Mouse (Mus musculus) megakaryocyte-erythroid progenitor cell, adult 5-6 weeks (primary cell): ENCODE measurements around the gene Pam. TPM values are rescaled to one million over a fixed set of nuclear protein-coding genes. Genes with fewer than 3 reads are reported as not detected.
A peak's percentile ranks its signal among the peaks of the same experiment; 100 is the strongest.

Source experiments
- ATAC-seq: replicated peaks from 2 replicates; pipeline ENCODE4 v1.8.0; 2016; ENCODE audit warnings: mild to moderate bottlenecking, inconsistent platforms; ENCODE audit not compliant: severe bottlenecking, poor library complexity, low FRiP score, low TSS enrichment
- total RNA-seq, 2 experiments: library from RNA; stranded (forward) in 1 of 2; stranded (reverse) in 1 of 2; fragments of 200-1000, 215-1000 nt in 1 of 2; fragments of >200 nt in 1 of 2; fragmentation: Nextera tagmentation in 1 of 2; gene quantifications; 2 replicates each; pipeline ENCODE4 v1.2.3; 2014 to 2017

Pam gene
- total RNA-seq, 2 experiments from 2014 or later = 6.1 to 22.3 TPM

DNA sequence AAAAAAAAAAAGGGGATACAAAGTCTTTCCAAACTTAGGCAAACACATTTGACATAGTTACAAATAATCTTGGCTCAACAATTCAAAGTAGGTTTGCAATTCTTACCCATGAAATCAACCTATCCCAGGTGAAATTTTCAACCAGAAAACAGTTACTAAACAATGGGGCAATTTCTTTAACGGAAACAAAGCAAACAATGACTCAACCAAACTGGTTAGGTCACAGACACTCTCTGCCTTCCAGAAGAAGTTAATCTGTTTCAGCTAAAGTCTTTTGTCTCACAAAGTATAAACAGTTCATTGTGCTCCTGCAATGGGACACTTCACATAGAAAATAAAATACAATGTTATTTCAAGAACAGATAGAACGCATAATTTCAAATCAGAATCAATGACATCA lies 223.4 kb downstream of the Pam start:
- ATAC-seq = no peak

DNA sequence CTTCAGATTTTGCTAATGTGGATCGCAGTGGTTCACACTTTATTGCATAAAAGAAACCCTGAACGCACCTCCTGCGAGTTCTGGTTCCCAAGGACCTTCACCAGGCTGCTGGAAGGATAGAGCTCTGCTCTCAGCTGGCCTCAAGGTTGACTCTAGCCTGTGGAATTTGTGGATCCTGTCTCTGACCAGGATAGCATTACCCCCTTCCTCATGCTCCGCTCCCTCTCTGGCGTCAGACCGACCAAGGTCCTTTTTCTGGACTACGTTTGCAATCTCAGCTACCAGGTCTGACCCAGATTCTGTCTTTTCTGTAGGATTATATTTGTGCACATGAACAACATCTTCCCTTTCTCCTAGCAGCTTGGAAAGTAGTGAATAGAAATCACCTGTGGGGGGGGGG lies 231.3 kb downstream of the Pam start:
- ATAC-seq = no peak

DNA sequence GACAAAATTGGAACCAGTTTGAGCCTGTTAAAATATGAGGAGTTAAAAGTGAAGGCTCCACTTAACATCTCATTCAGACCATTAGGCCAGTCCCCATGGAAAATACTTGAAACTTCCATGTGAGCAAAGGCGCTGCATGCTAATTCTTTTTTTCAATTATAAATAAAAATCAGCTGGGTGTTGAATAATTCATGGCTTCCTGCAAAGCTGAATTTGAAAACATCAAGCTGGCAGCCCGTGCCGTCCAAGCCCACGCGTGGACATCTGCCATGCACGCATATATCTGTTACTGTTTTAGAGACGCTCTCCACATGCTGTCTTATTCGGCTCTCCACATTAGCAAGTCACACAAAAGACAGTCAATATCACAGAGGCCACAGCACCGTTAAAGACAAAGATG lies 232.3 kb downstream of the Pam start:
- ATAC-seq = no peak

DNA sequence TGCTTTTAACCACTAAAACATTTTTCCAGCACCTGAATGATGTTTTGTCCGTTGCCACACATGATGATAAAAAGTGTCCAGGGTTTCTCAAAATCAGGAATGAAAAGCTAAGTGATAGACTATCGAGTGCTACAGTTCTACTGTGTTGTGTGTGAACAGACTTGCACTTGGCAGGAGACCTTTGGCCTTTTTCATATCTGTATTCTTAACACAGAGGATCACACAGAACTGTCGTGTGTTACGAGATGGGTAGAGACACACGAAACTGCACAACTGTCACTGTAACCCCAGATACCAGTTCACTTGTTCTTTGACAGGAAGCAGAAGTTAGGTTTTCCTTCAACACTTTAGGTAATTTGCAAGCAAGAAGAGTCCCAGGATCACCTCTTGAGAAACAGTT lies 232.7 kb downstream of the Pam start:
- no peak for ATAC-seq

DNA sequence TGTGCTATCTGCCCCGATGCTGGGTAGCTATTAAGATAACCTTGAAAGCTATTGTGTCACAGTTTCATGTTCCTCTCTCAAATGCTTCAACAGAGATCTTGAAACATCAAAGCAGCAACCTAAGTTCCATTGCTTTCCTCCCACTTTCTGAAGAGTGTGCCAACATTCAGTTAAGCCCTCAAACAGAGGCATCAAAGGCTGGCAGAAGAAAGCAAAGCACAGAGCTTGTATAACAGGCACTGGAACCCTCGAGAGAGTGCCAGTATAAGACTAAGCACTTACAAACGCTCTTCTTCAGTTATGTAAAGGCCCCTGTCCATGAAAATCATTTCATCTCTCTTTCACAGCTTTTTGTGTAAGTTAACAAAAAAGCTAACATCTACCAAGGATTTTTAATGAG lies 241.2 kb downstream of the Pam start:
- no peak for ATAC-seq

DNA sequence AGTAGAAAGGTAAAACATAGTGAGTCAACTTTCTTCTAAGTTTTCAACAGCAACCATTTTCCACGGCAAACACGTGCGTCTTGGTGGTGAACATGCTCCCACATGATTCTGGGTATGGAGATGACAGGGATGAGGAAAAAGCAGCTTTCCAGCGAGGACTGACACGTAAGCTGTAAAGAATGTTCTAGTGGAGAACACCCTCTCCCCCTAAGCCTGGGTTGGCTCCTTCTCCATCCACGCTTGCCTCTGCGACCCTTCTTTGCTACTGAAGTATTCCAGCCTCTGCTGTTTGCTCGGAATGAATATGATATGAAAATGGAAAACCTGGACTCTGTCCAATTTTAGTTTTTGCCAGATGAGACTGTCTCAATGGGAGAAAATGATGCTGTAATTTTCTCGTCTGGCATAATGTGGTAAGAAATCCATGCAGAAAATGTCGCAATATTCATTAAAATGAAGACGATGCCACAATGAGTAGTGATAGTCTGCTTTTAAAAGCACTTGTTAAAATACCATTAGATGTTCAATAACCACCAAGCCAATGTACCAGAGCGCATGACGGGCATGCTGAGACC lies 243.8 kb downstream of the Pam start:
- ATAC-seq = no peak

DNA sequence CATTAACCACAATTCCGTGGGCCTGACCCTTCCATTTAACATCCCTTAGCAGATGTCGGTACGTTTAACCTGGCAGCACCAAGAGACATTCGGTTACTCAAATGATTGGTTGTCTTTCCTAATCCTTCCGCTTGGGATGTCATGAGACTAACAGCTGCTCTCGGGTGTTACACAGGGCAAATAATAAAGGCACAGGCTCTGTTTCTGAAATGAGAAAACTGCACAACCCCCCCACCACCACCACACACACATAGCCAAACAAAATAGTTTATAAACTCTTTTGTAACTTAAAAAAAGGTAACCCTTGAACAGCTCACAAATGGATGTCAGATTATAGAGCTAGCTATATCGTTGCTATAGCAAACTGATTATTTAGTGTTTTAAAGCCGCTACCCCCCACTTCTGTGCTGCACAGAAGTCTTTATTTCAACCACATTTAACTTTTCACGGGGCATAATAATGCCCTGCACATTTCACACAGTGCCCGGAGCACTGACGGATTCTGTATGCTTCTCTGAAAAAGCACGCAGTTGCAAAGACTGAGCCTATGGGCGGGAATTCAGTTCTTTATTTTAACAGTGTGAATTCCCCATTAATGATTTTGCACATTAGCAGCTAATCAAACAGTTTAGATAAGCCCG lies 246.7 kb downstream of the Pam start:
- no peak for ATAC-seq

DNA sequence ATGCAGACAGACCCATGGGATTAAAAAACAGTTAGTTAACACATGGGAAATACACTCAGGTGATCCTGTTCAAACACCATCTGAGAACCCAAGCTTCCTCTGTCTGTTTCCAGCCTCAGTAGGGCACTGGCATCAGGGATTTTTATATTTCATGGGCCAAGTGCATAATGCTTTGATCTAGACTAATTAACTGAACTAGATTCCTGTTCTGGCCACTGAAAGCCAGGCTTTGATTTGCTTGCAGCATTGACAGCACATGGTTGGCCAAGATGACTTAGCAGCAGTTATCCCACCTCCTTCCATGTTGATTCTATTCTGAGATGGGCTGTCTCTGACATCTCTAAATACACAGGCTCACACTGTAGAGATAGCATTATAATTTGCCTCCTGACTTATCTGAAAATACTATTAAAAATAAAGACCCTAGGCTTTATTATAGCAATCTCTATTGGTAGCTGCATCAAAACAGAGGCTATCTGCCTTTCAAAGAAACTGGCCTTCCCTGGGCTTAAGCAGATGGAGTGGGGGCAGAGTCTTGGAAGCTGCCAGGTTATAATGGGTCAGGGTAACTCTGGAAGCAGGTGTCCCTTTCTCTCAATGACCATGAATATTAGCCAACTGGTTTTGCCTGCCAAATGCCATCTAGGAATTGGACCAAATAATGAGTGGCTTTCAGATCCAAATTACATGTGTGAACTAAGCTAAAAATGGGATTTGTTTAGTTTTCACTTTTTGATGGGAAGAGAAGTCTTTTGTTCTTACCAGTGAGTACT lies 252.0 kb downstream of the Pam start:
- no peak for ATAC-seq

DNA sequence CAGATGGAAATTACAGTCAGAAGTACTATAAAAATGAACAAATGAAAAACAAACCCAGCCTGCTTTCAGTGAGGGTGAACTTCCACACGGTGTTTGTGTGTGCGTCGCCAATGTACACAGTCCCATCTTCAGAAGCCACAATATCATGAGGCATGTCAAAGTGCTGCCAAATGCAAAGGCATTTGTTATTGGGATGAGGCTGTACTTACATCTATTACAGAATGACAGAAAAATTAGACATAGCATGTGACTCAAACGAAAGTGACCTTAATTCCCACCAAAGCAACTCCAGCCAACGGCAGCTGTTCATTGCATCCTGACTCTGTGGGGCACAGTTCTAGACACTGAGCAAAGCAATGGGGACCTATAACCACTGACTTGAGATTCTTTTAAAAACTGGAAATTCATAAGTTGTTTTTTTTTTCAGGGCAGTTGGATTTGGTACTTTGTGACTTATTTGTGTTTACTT lies 261.1 kb downstream of the Pam start:
- ATAC-seq = no peak

DNA sequence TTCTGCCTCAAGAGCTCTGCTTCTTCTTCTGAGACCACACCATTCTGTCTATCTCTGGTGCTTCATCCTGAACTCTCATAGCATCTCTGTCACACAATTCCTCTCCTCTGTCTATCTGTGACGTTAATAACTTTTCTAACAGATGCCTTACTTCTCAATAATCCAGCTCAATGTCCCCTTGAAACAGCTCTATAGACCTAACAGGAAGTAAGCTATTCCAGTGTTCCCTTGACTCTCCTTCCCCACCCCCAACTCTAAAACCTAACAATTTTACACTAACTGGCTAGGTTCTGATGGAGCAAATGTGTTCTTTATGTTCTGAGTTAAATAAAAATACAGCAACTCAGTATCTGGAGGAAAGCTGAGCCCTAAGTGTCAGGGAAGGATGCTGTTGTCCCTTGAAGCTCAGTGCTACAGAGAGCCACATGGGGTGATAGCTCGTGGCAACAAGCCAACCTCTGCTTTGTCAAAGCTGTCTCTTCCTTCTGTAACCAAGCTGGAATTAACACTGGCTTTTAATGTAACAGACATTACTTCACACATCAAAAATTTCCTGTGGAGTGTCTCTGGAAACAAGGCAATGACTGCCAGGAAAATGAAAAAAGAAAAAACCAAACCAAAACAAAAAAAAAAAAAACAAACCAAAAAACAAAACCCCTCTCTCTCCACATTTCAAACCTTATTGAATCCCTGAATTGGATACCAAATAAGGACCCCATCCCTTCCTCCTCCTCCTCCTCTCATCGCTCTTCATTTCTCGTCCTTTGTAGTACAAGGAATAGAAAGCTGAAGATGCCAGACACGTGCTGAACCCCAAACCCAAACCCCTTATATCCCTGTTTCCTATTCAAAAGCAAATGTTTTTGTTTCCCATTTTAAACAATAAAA lies 261.7 kb downstream of the Pam start:
- ATAC-seq = no peak

DNA sequence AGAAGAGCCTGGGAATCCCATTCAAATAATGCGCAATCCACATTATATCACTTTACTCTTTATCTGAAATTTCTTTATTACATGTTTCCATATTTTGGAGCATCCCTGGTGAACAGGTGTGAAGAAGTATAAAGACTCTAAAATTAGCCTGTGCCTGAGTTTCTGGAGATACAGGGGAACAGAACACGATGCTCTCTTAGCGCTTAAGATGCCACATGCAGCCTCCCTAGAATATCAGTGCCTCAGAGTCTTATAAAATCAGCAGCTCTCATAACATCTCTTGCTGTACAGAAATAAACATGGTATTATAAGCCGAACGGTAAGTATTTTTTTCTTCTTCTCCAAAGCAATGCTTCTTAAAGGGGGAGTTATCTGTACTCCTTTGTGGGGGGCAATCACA lies 267.4 kb downstream of the Pam start:
- no peak for ATAC-seq

DNA sequence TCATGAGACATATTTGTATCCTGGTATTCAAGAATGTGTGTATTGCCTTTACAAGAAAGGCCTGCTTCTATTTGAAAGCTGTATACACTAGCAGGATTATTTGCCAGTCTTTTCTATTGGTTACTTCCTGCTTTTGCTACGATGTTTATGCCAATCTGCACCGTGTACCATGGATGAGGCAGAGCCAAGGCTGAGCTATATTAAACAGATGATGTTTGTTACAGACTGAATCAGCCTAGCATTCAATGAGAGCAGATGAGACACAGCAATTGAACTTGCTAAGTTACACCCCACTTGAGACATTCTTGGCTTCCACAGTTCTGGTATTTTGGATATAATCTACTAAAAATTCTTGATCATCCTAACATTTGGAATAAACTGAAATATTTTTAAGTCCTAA lies 267.9 kb downstream of the Pam start:
- ATAC-seq = no peak

DNA sequence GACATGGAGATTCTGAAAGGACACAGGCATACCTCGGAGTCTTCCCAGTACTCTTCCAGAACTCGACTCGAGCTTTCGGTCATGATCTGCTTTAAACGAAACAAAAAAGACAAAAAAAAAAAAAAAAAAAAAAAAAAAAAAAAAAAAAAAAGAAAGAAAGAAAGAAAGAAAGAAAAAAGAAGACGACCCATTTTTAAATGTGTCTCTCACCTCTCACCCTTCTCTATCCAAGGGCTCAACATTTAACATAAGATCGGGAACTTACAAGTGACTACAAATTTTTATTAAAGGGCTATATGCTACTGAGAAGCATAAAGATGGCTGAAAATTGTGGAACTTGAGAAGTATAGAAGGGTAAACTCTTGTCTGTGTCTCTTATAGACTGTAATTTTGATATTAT lies 272.5 kb downstream of the Pam start:
- ATAC-seq = no peak

DNA sequence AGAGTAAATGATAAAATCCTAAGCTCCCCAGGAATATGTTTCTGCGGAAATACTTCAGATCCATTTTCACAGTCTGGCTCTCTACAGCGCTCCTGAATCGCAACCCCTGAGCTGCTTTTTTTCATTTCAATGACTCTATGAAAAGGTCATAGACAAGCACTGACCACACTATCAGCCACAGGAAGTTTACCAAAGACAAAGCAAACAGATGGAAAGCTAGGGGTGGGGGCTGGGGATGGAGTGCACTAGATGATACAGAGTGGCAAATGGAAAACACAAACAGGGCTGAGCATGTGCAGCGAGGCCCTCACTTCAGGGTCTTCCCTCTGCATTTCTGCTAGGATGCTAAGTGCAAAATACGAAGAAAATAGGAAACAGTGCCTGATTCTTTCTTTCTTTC lies 273.2 kb downstream of the Pam start:
- ATAC-seq = no peak

DNA sequence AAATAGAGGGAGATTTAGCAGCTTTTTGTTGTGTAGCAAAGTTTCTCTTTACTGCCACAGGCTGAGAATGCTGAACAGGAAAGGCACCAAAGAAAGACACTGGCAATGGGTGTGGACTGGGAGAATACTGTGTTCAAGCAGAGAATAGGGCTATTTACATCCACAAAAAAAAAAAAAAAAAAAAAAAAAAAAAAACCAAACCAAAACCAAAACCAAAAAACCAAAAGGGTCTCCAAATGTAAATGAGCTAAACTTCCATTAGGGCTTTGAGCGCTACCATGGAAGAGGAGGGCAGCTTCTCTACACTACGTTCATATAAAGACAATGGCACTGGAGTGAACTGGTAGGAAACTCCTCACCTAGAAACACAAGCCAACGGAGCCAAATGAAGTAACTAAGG lies 274.2 kb downstream of the Pam start:
- ATAC-seq = no peak

DNA sequence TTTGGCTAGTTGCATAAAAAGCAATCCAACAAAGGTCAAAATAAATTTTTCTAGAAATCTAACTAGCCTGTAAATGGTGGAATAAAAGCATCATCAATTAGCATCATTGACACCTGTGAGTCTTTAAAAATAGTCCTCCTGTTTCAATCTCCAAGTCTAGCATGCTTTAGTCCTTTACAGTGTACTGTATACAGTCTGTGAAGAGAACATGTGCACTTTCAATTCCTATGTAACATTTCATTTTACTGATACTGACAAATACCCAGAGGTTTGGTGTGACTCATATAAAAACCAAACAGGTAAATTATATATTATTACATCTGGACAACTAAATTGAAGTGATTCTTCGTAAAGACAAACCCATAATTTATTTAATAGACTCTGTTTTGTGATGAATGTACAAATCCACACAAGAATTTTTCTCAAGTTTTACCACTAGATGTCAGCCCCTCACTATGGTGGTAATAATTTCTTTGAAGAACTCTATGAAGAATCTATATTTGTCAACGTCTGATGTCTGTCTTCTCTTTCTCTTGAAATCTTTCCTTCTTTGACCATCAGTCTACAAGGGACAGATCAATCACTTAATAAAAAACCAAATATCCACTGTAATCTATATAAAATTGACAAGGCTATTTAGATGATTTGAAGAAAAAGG lies 286.1 kb downstream of the Pam start:
- no peak for ATAC-seq

DNA sequence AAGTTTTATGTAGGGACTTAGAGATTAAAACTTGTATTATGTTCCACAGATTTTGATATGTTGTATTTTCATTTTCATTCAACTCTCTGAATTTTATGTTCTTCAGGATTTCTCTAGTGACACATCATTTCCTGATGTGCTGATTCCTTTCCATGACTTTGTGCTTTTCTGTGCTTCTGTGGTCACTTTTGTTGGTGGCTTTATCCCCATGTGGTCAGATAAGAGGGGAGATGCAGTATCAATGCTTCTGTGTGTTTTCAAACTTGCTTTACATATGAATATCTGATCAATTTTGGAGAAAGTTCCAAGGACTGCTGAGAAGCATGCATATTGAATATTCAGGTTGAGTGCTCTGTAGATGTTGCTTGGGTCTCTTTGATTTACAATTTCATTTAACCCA lies 290.9 kb downstream of the Pam start:
- ATAC-seq = no peak

DNA sequence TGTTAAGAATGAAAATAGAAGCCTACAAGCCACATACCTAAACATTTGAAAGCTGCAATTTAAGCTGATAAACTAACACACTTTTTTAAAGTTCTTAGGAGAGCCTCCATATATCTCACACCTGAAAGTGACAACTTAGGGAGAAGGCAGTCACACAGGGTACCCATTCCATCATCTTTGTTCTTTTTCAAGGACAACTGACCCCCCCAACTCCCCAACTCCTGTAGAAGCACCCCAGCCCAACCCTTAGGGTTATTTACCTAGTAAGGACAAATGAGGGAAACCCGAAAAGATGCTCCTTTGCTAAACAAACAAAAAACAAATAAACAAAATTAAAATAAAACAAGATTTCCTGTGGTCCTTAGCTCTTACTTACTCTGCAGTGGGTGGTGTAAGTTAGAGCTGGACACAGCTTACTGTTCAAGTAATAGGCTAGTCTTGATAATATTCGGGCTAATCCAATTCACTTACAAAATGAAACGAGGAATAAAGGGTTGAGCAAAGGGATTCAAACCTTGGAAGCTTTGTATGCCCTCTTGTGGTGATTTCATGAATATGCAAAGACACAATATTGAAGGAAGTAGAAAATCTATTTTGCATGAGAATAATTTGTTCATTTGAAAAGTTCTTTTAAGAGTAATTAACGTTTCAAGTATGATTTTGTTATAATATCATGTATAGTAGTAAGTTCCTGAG lies 293.1 kb downstream of the Pam start:
- ATAC-seq = peak; percentile 89

DNA sequence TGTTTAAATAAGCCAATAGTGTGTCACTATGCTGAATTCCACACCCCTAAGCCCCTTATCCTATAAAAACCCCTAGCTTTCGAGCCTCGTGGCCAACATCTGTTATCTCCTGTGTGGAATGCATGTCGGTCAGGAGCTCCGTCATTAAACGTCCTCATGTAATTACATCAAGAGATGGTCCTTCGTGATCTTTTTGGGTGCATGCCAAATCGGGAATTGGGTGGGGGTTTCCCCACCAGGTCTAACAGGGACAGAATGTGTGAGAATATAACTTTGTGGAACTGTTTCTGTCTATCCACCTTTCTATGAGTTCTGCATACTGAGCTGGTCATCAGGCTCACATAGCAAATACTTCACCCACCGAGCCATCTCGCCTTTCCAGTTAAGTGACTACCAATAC lies 299.5 kb downstream of the Pam start:
- no peak for ATAC-seq
